Mouse (Mus musculus): ENCODE measurements around the gene Cep350.

The Cep350 gene

DNA sequence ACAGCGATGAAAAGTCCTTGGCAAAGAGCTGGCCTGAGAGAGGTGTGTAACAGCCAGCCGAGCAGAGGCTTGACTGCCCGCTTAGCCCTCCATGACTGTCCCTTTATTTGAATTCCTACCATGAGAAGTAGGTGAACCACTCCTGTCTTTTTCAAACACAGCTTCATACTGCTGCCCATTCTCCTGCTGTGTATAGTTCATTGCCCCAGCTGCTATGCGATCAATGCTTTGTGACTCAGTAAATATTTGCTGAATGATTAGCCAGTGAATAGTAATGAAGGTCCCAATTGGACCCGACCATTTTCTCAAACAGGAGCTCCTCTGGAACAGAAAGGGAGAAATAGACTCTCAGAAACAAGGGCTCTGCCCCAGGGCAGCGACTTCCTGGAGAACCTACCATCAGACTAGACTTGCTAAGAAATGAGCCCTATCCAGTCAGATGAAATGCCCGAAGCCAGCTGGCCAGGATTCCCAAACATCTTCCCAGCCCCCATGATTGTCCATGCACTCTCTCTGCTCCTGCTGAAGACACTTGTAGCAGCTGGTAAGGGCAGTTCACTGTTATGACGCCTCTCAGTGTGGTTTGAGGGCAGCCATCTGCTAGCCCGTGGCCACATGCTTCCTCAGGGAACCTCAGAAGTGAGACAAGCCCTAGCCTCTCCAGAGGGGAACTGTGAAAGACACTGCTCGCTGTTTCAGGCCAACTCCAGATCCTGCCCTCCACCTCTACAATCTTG, 163.2 kb downstream of the Cep350 start:
- DNase-seq (ENCODE audit: low read depth, low spot score), result no peak

DNA sequence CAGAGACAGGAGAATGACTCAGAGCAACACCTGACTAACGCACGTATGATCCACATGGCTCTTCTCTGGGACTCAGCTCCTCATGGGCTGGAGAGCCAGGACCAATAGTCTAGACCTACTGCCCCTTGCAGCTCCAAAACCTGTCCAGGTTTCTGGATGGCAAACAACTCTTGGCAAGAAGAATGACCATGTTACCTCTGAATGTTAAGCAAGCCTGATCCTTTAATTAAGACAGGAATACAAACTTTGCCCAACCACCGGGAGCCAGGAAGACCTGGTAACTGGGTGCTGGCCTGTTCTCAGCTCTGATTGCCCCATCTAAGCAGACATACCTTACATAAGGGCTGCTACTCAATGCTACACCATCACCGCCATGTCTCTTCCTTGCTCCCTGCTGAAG, 164.8 kb downstream of the Cep350 start:
- DNase-seq (ENCODE audit: low read depth, low spot score), result no peak

DNA sequence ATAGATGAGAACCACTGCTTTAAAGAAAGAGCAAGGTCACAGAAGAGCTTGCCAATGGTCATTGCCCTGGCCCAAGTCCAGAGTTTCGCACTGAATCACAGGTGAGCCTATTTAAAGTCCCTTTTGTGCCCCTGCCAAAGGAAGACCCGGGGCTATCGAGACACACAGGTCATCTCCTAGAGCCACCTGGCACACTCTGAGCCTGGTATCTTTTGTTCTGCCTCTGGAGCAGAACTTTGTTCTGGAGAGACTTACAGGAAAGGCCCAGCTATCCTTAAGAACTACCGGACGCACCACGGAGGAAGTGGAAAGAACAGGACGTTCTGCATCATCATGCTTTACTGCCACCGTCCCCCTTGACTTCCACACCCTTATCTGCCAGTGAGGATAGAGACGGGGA, 167.4 kb downstream of the Cep350 start:
- no peak for DNase-seq (ENCODE audit: low read depth, low spot score)

GRCm38 (mm10) chr1:155801014-155801991, 171.8 kb downstream of the Cep350 start:
- DNase-seq (ENCODE audit: low read depth, low spot score), result no peak

DNA sequence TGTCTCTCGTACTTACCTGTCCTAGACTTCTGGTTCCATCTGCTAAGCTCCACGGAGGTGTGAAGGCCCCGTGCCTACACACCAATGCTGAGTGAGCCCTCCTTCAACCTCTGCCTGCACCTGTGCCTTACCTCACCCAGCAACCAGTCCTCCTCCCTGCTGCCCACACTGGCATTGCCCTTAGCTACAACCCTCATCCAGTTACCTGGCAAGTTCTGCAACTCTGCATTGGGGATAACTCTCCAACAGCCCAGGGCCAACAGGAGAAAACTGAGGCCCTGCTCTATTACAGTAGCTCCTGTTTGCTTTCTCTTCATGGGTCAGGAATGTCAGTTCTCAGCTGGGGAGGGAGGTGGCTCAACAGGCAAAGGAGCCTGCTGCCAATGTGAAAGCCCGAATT, 175.1 kb downstream of the Cep350 start:
- no peak for DNase-seq (ENCODE audit: low read depth, low spot score)

DNA sequence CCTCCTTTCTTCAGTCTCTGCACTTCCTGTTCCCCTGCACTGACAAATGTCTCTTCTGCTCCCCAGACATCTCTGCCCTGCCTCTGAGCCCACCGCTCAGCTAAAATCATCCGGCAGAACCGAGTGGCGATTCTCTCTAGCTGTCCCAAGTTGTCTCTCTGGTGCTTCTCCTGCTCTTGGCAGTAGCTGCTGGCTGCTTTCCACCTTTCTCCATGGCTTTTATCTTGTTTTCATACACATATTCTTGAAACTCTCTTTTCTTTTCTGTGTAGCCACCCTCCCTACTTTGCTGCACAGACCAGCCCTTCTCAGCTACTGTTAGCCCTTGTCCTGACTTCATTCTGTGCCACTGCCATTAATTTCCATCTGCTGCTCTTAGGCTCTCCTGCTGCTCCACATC, 175.6 kb downstream of the Cep350 start:
- no peak for DNase-seq (ENCODE audit: low read depth, low spot score)

DNA sequence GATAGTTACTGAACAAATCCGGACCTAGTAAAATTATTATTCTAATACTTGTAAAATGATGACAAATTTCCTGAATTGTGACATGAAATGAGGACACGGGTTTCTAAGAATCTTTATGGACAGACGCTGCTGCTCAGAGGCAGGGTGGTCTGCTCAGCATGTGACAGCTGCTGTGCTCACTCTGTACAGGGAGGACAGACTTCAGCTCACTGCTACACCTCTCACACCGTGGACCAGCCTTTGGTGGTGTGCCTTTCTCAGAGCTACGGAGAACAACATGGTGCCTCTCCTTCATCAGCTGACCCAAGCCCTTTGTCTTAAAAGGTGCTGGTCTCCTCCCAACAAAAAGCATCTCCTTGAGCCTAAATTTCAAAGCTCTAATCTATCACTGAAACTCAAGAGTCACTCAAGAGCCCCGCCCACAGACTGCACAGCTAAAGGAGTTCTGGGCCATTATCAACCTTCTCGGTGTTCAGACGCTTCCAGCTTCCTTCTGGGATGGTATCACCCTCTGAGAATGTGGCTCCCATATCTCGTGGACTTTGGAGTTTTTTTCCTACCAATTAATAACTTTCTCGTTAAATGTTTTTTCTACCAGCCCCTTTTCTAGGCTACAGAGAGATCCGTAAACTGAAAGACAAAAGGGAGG, 176.2 kb downstream of the Cep350 start:
- DNase-seq (ENCODE audit: low read depth, low spot score), result no peak

DNA sequence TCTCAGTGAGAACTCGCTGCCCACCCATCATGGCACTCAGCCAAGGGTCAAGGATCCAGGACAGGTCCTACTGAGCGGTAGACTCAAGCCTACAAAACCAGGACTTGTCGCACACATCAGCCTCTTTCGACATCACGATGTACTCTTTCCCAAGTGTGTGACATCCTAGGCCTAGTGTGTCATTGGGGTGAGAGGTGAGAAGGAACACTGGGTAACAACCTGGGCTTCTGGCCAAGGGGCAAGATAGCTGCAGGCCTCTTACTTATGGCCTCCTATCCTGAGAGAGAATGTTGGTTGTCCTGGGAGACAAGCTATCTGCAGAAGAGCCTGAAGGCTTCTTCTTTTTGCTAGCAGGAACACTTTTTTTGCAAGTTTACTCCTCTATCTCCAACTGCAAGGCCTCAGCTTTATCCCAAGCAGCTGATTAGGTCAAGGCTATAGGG, 177.2 kb downstream of the Cep350 start:
- DNase-seq (ENCODE audit: low read depth, low spot score), result no peak

All from CD4-positive, CD25-positive, alpha-beta regulatory T cell, adult 2 months (primary cell).